Mouse (Mus musculus) hindbrain, embryonic 11.5 days (tissue): Measurements from ENCODE around the gene Mrps24. TPM values are rescaled to one million over a fixed set of nuclear protein-coding genes. Genes with fewer than 3 reads are reported as not detected.

ENCODE experiments used
- ATAC-seq: fragments of 200-750 bp; cut with Nextera tagmentation; 2 replicates; pipeline ENCODE4 v1.8.0; 2017; ENCODE audit warnings: mild to moderate bottlenecking, moderate TSS enrichment, moderate library complexity; ENCODE audit not compliant: low FRiP score
- DNase-seq: peaks from one replicate; pipeline ENCODE4 v3.0.0-alpha.2; 2015; ENCODE audit warnings: low spot score
- H3K27ac ChIP-seq: fragments of 300-500 bp; sonication (generic); 2 replicates; pipeline ENCODE4 v1.5.1; 2014; ENCODE audit warnings: mild to moderate bottlenecking, low read depth, low read length
- H3K27me3 ChIP-seq: fragments of 300-500 bp; sonication (generic); 2 replicates; pipeline ENCODE4 v1.6.1; 2014; ENCODE audit warnings: mild to moderate bottlenecking, low read length, moderate library complexity, mixed read lengths; ENCODE audit not compliant: control insufficient read depth, insufficient read depth
- H3K36me3 ChIP-seq: fragments of 300-500 bp; sonication (generic); 2 replicates; pipeline ENCODE4 v1.6.1; 2014; ENCODE audit warnings: mild to moderate bottlenecking, low read length, moderate library complexity, mixed read lengths; ENCODE audit not compliant: control insufficient read depth, insufficient read depth
- H3K4me1 ChIP-seq: fragments of 300-500 bp; sonication (generic); replicated peaks from 2 replicates; pipeline ENCODE4 v1.6.1; 2014; ENCODE audit warnings: low read length, mixed read lengths; ENCODE audit not compliant: control insufficient read depth, insufficient read depth
- H3K4me2 ChIP-seq: fragments of 300-500 bp; sonication (generic); replicated peaks from 2 replicates; pipeline ENCODE4 v1.6.1; 2014; ENCODE audit warnings: mild to moderate bottlenecking, low read depth, low read length
- H3K4me3 ChIP-seq: fragments of 300-500 bp; sonication (generic); 2 replicates; pipeline ENCODE4 v1.5.1; 2014; ENCODE audit warnings: low read depth, low read length
- H3K9ac ChIP-seq: fragments of 300-500 bp; sonication (generic); 2 replicates; pipeline ENCODE4 v1.6.1; 2014; ENCODE audit warnings: low read depth, low read length
- H3K9me3 ChIP-seq: fragments of 300-500 bp; sonication (generic); 2 replicates; pipeline ENCODE4 v1.6.1; 2016; ENCODE audit warnings: low read length; ENCODE audit not compliant: control insufficient read depth
- WGBS: fragments of 180-500 bp; shearing (Covaris S2); extraction: QIAGEN DNeasy Blood & Tissue Kit; methylation state at CpG from one replicate; pipeline ENCODE4 v1.1.7; 2014; 5-methylcytosine and 5-hydroxymethylcytosine counted together
- polyA plus RNA-seq: library from polyadenylated mRNA; unstranded; fragments of >200 nt; fragmentation: Nextera tagmentation; extraction: Ambion mirVana; gene quantifications from 2 replicates; pipeline ENCODE4 v1.2.1, GENCODE M21; 2014

Mrps24 gene
- polyA plus RNA-seq, 1 experiment from 2014 or later, result 170 TPM

DNA sequence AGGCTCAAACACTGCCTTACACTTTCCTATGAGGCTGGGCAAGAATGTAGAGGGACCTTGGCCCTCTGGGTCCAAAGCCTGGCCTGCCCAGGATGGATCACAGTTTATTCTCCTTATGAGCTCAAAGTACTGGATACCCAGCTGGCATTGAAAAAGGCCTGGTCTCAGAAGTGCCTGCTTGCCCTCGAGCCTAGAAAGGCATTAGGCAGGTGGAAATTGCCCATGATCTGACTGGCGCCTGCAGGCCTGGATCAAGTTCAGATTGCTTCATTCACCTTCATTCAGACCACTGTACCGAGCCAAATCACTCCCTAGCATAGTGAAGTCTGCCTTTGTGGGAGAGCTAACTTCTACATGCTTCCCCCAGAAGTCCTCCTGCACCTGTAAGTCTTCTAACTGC lies 24.4 kb upstream of the Mrps24 start:
- Histone ChIP-seq H3K4me1 (no peaks in the 10 kb centered on the region), H3K36me3 (no peaks in the 10 kb centered on the region), H3K9ac (no peak overlapping the region), H3K4me2 (no peak overlapping the region), H3K27me3 (no peaks in the 10 kb centered on the region), H3K9me3 (no peaks in the 10 kb centered on the region), H3K27ac (no peak overlapping the region), H3K4me3 (no peak overlapping the region)
- DNase-seq (no peak), ATAC-seq (no peak)
- WGBS, result 69% methylated on average over 3 of the region's 3 CpGs

DNA sequence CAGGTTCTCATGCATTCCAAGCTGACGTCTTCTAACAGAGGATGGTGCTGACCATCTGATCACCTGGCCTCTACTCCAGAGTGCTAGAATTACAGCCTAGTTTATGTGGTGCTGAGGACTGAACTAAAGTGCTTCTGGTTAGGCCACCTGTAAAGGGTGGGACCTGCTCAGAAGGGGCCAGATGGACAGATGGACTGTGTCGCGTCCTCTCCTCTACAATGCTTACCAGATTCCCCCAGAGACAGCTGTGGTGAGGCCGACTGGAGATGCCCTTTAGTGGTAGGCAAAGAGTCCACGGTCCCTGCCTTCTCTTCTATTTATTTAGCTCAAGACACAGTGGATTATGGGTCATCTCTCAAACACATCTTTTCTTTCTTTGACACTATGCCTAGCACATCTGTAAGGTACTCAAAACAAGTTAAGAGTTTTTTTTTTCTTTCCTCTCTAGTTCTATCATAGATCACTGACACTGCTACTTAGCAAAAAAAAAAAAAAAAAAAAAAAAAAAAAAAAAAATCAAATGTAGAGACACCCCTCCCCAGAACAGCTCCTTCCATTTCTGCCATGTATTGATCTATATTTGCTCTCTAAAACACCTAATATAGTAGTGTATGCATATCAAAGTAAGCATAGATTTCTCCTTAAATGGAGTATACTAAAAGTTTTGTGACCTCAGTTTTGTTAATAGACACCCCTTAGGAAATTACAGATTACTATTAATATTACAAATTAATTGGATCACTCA lies 23.6 kb upstream of the Mrps24 start:
- ATAC-seq, result no peak
- Histone ChIP-seq H3K36me3 (no peaks in the 10 kb centered on the region), H3K9ac (no peak overlapping the region), H3K4me2 (no peak overlapping the region), H3K27ac (no peak overlapping the region), H3K27me3 (no peaks in the 10 kb centered on the region), H3K9me3 (no peaks in the 10 kb centered on the region), H3K4me3 (no peak overlapping the region), H3K4me1 (no peaks in the 10 kb centered on the region)
- DNase-seq, result no peak
- WGBS, result 68% methylated on average over 5 of the region's 5 CpGs

DNA sequence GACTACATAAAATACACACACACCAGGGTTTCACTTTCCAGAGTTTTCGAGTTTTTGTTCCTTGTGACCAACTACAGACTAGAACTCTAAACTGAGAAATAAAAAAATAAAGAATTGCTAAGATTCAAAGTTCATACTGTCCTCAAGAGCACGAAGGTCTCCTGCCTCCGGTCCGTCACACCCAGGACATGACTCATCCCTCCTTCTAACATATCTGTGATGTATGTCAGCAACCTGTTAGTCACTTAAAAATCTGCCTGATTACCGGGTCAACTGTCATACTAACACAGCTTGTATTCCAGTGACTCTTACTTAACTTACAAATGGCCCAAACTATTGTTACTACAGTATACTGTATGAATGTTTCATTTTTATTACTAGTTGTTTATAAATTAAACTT lies 21.7 kb upstream of the Mrps24 start:
- 92% methylated on average over 5 of the region's 5 CpGs for WGBS
- H3K4me2 ChIP-seq, result no peak overlapping the region
- H3K4me1 ChIP-seq, result no peaks in the 10 kb centered on the region
- no peaks in the 10 kb centered on the region for H3K27me3 ChIP-seq
- DNase-seq, result no peak
- ATAC-seq, result no peak
- no peaks in the 10 kb centered on the region for H3K36me3 ChIP-seq
- H3K4me3 ChIP-seq, result no peak overlapping the region
- no peaks in the 10 kb centered on the region for H3K9me3 ChIP-seq
- no peak overlapping the region for H3K27ac ChIP-seq
- no peak overlapping the region for H3K9ac ChIP-seq

DNA sequence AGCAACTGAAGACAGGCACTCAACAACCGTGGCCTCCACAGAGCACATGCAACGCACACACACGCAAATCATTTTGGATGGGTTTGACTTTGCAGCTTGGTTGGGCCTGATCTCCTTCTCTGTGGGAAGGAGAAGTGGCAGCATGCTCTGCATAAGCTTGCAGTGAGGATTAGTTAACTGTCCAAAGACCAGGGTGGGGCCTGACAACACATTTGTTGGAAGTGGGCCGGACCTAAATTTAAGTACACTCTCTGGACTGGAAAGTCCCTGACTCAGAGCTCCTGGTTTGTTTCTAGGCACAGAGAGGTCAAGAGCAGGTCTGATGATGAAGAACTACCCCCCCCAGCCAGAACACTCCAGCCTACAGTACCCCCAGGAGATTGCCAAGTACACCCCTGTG lies 18.8 kb upstream of the Mrps24 start:
- Histone ChIP-seq H3K9ac (no peak overlapping the region), H3K4me3 (no peak overlapping the region), H3K27me3 (no peaks in the 10 kb centered on the region), H3K4me2 (no peak overlapping the region), H3K9me3 (no peaks in the 10 kb centered on the region), H3K36me3 (no peaks in the 10 kb centered on the region), H3K4me1 (no peaks in the 10 kb centered on the region), H3K27ac (no peak overlapping the region)
- WGBS, result 97% methylated on average over 4 of the region's 4 CpGs
- ATAC-seq (no peak), DNase-seq (no peak)

DNA sequence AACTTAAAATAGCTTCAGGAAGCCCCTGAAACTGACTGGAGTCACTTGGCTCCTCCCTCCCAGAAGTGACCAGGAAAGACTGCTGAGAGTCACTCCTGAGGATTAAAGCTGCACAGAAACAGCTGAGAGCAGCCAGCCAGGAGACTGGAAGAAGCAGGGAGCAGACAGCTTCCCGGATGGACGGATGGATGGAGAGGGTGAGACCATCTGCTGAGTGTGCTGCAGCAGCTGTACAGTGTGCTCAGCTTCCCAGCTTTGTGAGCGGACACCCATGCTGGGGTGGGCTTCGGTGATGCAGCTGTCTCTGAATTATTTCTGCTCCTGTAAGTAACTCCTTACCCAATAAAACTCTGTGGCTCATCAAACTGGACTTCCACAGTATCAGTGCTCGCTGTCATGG lies 16.9 kb upstream of the Mrps24 start:
- no peak for DNase-seq

DNA sequence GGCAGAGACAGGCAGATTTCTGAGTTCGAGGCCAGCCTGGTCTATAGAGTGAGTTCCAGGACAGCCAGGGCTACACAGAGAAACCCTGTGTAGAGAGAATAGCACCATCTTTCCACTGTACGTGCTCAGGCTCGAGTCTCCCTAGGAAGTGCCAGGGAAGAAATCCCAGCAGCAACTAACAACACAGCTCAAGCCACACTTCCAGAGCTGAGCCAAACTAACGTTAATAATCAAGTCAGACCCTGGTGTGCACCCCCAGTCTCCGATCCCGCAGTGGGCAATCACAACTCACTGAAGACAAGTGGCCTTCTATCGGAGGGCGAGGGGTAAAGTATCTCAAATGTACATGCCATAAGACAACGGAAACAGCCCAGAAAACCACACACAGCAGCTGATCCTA lies 14.1 kb upstream of the Mrps24 start:
- Histone ChIP-seq H3K9me3 (no peaks in the 10 kb centered on the region), H3K4me1 (no peaks in the 10 kb centered on the region), H3K4me3 (no peak overlapping the region), H3K36me3 (no peaks in the 10 kb centered on the region), H3K9ac (no peak overlapping the region), H3K27me3 (no peaks in the 10 kb centered on the region), H3K27ac (no peak overlapping the region), H3K4me2 (no peak overlapping the region)
- no peak for DNase-seq
- no peak for ATAC-seq
- WGBS, result 92% methylated on average over 9 of the region's 9 CpGs

More for the DNA sequence above, 16.9 kb upstream of the Mrps24 start:
- H3K4me1 ChIP-seq, result no peaks in the 10 kb centered on the region
- no peak overlapping the region for H3K9ac ChIP-seq
- WGBS, result 80% methylated on average over 5 of the region's 5 CpGs
- H3K27ac ChIP-seq, result peak overlapping the region; percentile 33; the same call in 1 of the 2 replicates
- no peak overlapping the region for H3K4me2 ChIP-seq
- no peak for ATAC-seq
- no peaks in the 10 kb centered on the region for H3K9me3 ChIP-seq
- H3K4me3 ChIP-seq, result no peak overlapping the region
- no peaks in the 10 kb centered on the region for H3K27me3 ChIP-seq
- H3K36me3 ChIP-seq, result no peaks in the 10 kb centered on the region

DNA sequence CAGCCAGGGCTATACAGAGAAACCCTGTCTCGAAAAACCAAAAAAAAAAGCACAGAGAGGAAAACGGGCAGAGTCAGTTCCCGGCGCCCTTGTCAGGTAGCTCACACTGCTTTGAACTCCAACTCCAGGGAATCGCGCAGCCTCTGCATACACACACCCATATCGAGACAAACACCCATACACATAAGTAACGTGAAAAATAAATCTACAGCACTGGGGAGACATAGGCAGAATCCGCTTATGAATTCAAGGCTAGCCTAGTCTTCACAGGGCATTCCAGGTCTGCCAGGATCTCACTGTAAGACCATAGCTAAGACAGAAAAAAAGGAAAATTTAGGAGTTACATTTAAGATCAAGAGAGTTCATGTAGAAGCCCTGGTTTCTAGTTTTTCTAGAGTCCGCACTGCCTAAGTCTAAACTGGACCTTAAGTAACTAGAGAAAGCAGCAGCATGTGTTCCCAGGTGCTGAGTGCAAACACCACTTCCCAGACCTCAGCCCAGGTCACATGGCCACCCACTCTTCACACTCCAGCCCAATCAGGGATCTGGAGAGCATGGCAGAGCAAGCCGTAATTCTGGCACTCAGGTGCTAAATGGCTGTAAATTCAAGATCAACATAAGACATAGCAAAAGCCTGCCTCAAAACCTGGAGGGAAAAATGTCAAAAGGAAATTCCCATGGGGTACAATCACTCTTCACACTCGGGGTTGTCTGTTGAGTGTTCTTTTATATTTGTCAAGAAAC lies 3.3 kb upstream of the Mrps24 start:
- Histone ChIP-seq H3K27ac (no peak overlapping the region), H3K4me1 (no peaks in the 10 kb centered on the region), H3K9ac (no peak overlapping the region), H3K4me3 (no peak overlapping the region), H3K9me3 (no peaks in the 10 kb centered on the region), H3K27me3 (no peaks in the 10 kb centered on the region), H3K4me2 (no peak overlapping the region), H3K36me3 (no peaks in the 10 kb centered on the region)
- no peak for ATAC-seq
- WGBS, result 94% methylated on average over 12 of the region's 12 CpGs
- DNase-seq, result no peak

DNA sequence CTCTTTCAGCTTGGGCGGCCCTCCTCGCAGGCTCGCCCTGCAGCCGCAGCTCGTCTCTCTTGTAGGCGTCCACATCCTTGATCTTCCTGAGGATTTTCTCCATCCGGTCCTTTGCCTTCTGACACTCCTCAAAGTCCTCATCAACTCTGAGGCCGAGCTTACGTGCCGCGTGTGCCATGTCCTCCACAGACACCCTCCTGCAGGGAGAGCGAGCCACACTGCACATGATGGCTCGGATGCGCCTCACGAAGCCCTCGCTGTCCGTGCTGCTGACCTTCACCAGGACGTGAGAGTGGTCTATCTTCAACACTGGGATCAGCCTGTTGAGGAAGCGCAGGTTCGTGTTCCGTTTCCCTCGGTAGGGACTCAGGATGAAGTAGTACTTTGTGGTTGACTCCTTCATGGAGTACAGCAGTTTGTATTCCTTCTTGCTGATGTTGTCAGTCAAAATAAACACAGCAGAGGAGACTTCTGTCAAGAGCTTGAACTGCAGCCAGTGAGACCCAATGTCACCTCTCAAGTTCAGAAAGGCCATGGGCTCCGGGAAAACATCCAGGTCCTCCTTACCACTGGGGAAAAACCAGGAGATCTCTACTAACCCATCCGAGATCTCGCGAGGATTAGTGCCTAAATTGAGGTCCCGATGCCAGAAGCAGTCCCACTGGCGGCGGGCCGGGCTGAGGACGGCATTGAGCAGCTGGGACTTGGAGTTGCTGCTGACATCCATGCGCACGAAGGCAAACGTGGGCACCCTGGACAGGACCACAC lies 1.6 kb upstream of the Mrps24 start:
- no peak overlapping the region for H3K4me2 ChIP-seq
- no peaks in the 10 kb centered on the region for H3K36me3 ChIP-seq
- no peaks in the 10 kb centered on the region for H3K4me1 ChIP-seq
- H3K4me3 ChIP-seq, result no peak overlapping the region
- no peaks in the 10 kb centered on the region for H3K9me3 ChIP-seq
- H3K27me3 ChIP-seq, result no peaks in the 10 kb centered on the region
- WGBS, result 94% methylated on average over 34 of the region's 34 CpGs
- DNase-seq, result no peak
- no peak for ATAC-seq
- H3K27ac ChIP-seq, result no peak overlapping the region
- no peak overlapping the region for H3K9ac ChIP-seq
